Mouse (Mus musculus) neural tube, embryonic 11.5 days (tissue): ENCODE measurements around the gene Fam20c. TPM values are rescaled to one million over a fixed set of nuclear protein-coding genes. Genes with fewer than 3 reads are reported as not detected.
A peak's percentile ranks its signal among the peaks of the same experiment; 100 is the strongest.

Source experiments
- ATAC-seq: fragments of 200-750 bp; cut with Nextera tagmentation; 2 replicates; pipeline ENCODE4 v1.8.0; 2017; ENCODE audit warnings: moderate number of reproducible peaks, mild to moderate bottlenecking, moderate TSS enrichment, moderate library complexity; ENCODE audit not compliant: insufficient read depth, low FRiP score, low TSS enrichment
- DNase-seq: peaks from one replicate; pipeline ENCODE4 v3.0.0-alpha.2; 2015; ENCODE audit warnings: low spot score
- H3K27ac ChIP-seq: fragments of 300-500 bp; sonication (generic); 2 replicates; pipeline ENCODE4 v1.5.1; 2014; ENCODE audit warnings: low read depth, mild to moderate bottlenecking, low read length
- H3K27me3 ChIP-seq: fragments of 300-500 bp; sonication (generic); 2 replicates; pipeline ENCODE4 v1.6.1; 2014; ENCODE audit warnings: mild to moderate bottlenecking, low read length, mixed read lengths; ENCODE audit not compliant: control insufficient read depth, insufficient read depth
- H3K36me3 ChIP-seq: fragments of 300-500 bp; sonication (generic); 2 replicates; pipeline ENCODE4 v1.6.1; 2014; ENCODE audit warnings: mild to moderate bottlenecking, low read length, moderate library complexity, mixed read lengths; ENCODE audit not compliant: control insufficient read depth, insufficient read depth
- H3K4me1 ChIP-seq: fragments of 300-500 bp; sonication (generic); 2 replicates; pipeline ENCODE4 v1.6.1; 2014; ENCODE audit warnings: low read length, mixed read lengths; ENCODE audit not compliant: control insufficient read depth, insufficient read depth
- H3K4me2 ChIP-seq: fragments of 300-500 bp; sonication (generic); 2 replicates; pipeline ENCODE4 v1.6.1; 2014; ENCODE audit warnings: low read depth, mild to moderate bottlenecking, moderate library complexity
- H3K4me3 ChIP-seq: fragments of 300-500 bp; sonication (generic); 2 replicates; pipeline ENCODE4 v1.5.1; 2014; ENCODE audit warnings: low read depth, low read length
- H3K9ac ChIP-seq: fragments of 300-500 bp; sonication (generic); 2 replicates; pipeline ENCODE4 v1.6.1; 2014; ENCODE audit warnings: mild to moderate bottlenecking, low read length
- H3K9me3 ChIP-seq: fragments of 300-500 bp; sonication (generic); 2 replicates; pipeline ENCODE4 v1.6.1; 2016; ENCODE audit warnings: low read length; ENCODE audit not compliant: control insufficient read depth
- WGBS: fragments of 180-500 bp; shearing (Covaris S2); extraction: QIAGEN DNeasy Blood & Tissue Kit; methylation state at CpG from one replicate; pipeline ENCODE4 v1.1.7; 2014; 5-methylcytosine and 5-hydroxymethylcytosine counted together
- polyA plus RNA-seq: library from polyadenylated mRNA; unstranded; fragments of >200 nt; fragmentation: Nextera tagmentation; extraction: Ambion mirVana; gene quantifications from 2 replicates; pipeline ENCODE4 v1.2.1, GENCODE M21; 2014

The Fam20c gene
- polyA plus RNA-seq, 1 experiment from 2014 or later: 28.2 TPM

DNA sequence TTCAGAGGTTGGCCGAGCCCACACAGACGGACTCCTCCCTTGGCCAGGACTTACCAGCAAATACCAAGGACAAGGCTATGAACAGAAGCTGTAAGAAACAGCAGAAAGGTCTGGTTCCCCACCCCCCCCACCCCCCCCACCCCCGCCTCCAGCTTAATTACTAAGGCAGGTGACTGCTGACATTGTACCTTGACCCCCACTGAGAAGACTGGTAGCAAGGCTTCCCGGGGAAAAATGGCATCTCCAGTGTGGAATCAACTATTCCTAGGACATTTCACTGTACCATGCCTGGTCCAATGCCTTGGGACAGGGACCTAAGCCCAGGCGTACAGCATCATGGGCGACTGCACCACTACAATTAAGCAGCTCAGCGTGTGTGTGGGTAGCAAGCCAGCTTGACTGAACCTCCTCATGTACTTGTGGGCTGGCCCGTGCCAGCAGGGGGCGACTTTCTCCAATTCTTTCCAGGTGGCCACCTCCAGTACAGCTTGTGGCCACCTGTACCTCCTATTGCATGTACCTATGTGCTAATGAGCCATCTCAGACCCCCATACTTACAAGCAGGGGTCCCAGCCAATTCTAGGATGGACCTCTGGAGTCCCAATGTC lies 102.8 kb downstream of the Fam20c start:
- Histone ChIP-seq H3K27me3 (no peaks in the 10 kb centered on the region), H3K9ac (no peak overlapping the region), H3K9me3 (no peaks in the 10 kb centered on the region), H3K27ac (no peak overlapping the region), H3K4me1 (no peaks in the 10 kb centered on the region), H3K4me3 (no peak overlapping the region), H3K4me2 (no peak overlapping the region), H3K36me3 (no peaks in the 10 kb centered on the region)
- DNase-seq (peak; percentile 79), ATAC-seq (no peak)
- WGBS: 35% methylated on average over 9 of the region's 9 CpGs

GRCm38 (mm10) chr5:138857811-138858251 lies 103.5 kb downstream of the Fam20c start:
- WGBS: 75% methylated on average over 13 of the region's 13 CpGs
- H3K9ac ChIP-seq: no peak overlapping the region

More at GRCm38 (mm10) chr5:138857811-138858251, 103.5 kb downstream of the Fam20c start:
- no peak overlapping the region for H3K27ac ChIP-seq
- no peaks in the 10 kb centered on the region for H3K4me1 ChIP-seq
- no peaks in the 10 kb centered on the region for H3K36me3 ChIP-seq
- H3K9me3 ChIP-seq: no peaks in the 10 kb centered on the region
- H3K4me2 ChIP-seq: no peak overlapping the region
- no peaks in the 10 kb centered on the region for H3K27me3 ChIP-seq
- DNase-seq: no peak
- no peak for ATAC-seq
- H3K4me3 ChIP-seq: no peak overlapping the region

Other genes starting within 250 kb of the Fam20c start
- gene 1700123K08Rik, start 189.8 kb upstream of the Fam20c start, polyA plus RNA-seq: not detected in 2 replicates
- 84.8 and 86.8 TPM in 2 replicates for gene Zfp68, start 134.8 kb upstream of the Fam20c start, polyA plus RNA-seq
- 13.1 and 14.9 TPM in 2 replicates for gene A430033K04Rik, start 131.7 kb upstream of the Fam20c start, polyA plus RNA-seq
- gene Gm5294, start 65.6 kb downstream of the Fam20c start, polyA plus RNA-seq: not detected in 2 replicates
- 16.1 TPM in 2 replicates for gene Pdgfa, start 242.9 kb downstream of the Fam20c start, polyA plus RNA-seq